Mouse (Mus musculus) frontal cortex, adult 2 months (tissue): ENCODE results near the gene Zfp536. TPM values are rescaled to one million over a fixed set of nuclear protein-coding genes. Genes with fewer than 3 reads are reported as not detected.

ENCODE experiments used
- DNase-seq, 2 experiments: peaks; one replicate each; pipeline ENCODE4 v3.0.0; 2022; ENCODE audit warnings: low spot score in 1 of 2; ENCODE audit errors: extremely low spot score in 1 of 2
- polyA plus RNA-seq: library from polyadenylated mRNA; depleted of rRNA; stranded (reverse); fragments of >200 nt; gene quantifications from 2 replicates; pipeline ENCODE4 v1.2.3, GENCODE M21; 2012; rRNA removed

Zfp536 gene
- polyA plus RNA-seq: 12.6 and 20.3 TPM in 2 replicates

GRCm38 (mm10) chr7:37773312-37773702 lies at the start of gene Zfp536:
Gene Zfp536 (minus strand): TSS chr7:37773641.
- no peak for DNase-seq

GRCm38 (mm10) chr7:37820670-37821301 lies 47.3 kb upstream of the Zfp536 start:
- DNase-seq: no peak

- DNase-seq: no peak
Observed at GRCm38 (mm10) chr7:37818631-37819340, 45.3 kb upstream of the Zfp536 start.

- DNase-seq: no peak
Observed at GRCm38 (mm10) chr7:37816901-37817300, 43.5 kb upstream of the Zfp536 start.

- DNase-seq: peak in 1 of 2 experiments; percentile 50
Observed at GRCm38 (mm10) chr7:37814844-37815406, 41.5 kb upstream of the Zfp536 start.

GRCm38 (mm10) chr7:37813676-37814075 lies 40.2 kb upstream of the Zfp536 start:
- DNase-seq: no peak

GRCm38 (mm10) chr7:37809908-37810307 lies 36.5 kb upstream of the Zfp536 start:
- peak in 1 of 2 experiments; percentile 23 for DNase-seq

GRCm38 (mm10) chr7:37809001-37809400 lies 35.6 kb upstream of the Zfp536 start:
- DNase-seq: no peak

- DNase-seq: no peak
Observed at GRCm38 (mm10) chr7:37801160-37801559, 27.7 kb upstream of the Zfp536 start.

- no peak for DNase-seq
Observed at GRCm38 (mm10) chr7:37788721-37789120, 15.3 kb upstream of the Zfp536 start.

- DNase-seq: peak in 1 of 2 experiments; percentile 61
Observed at GRCm38 (mm10) chr7:37775502-37775901, 2.1 kb upstream of the Zfp536 start.

- DNase-seq: no peak
Observed at GRCm38 (mm10) chr7:37774463-37774970, 1.1 kb upstream of the Zfp536 start.

GRCm38 (mm10) chr7:37773906-37774305 lies 465 bp upstream of the Zfp536 start:
- DNase-seq: no peak

GRCm38 (mm10) chr7:37772376-37773311 lies 797 bp downstream of the Zfp536 start:
- peak in 1 of 2 experiments; percentile 34 for DNase-seq

GRCm38 (mm10) chr7:37771491-37772375 lies 1.7 kb downstream of the Zfp536 start:
- no peak for DNase-seq

- DNase-seq: peak in 1 of 2 experiments; percentile 76
Observed at GRCm38 (mm10) chr7:37770400-37771050, 2.9 kb downstream of the Zfp536 start.

GRCm38 (mm10) chr7:37769526-37770399 lies 3.7 kb downstream of the Zfp536 start:
- peak in 1 of 2 experiments; percentile 25 for DNase-seq

- DNase-seq: peak in 1 of 2 experiments; percentile 24
Observed at GRCm38 (mm10) chr7:37769004-37769403, 4.4 kb downstream of the Zfp536 start.
